Mouse (Mus musculus) small intestine, adult 2 months (tissue): ENCODE measurements around the gene Mical3.

Source experiments
- CTCF ChIP-seq: fragments of 200-500 bp; IDR thresholded peaks from 2 replicates; pipeline ENCODE4 v1.5.1; 2012; ENCODE audit warnings: low read depth, mild to moderate bottlenecking, control low read depth, inconsistent platforms, low read length, moderate library complexity, mixed read lengths; ENCODE audit not compliant: insufficient replicate concordance, insufficient read length; ENCODE audit errors: extremely low read depth
- POLR2A ChIP-seq: fragments of 200-500 bp; IDR thresholded peaks from 2 replicates; pipeline ENCODE4 v1.6.1; 2012; ENCODE audit warnings: low read depth, mild to moderate bottlenecking, control low read depth, inconsistent platforms, low read length, moderate library complexity

GRCm38 (mm10) chr6:121101201-121101600 lies 29.6 kb downstream of the Mical3 start:
- TF ChIP-seq CTCF (no peak), POLR2A (no peak)
